Mouse (Mus musculus): ENCODE data around the gene Ints4. TPM values are rescaled to one million over a fixed set of nuclear protein-coding genes. Genes with fewer than 3 reads are reported as not detected.

Ints4 gene
- 42.1 TPM for polyA plus RNA-seq (2014; fragmentation: Illumina TruSeq; extraction: RNeasy Lipid Tissue Mini Kit (QIAGEN cat#74804); ENCODE audit: low replicate concordance)

DNA sequence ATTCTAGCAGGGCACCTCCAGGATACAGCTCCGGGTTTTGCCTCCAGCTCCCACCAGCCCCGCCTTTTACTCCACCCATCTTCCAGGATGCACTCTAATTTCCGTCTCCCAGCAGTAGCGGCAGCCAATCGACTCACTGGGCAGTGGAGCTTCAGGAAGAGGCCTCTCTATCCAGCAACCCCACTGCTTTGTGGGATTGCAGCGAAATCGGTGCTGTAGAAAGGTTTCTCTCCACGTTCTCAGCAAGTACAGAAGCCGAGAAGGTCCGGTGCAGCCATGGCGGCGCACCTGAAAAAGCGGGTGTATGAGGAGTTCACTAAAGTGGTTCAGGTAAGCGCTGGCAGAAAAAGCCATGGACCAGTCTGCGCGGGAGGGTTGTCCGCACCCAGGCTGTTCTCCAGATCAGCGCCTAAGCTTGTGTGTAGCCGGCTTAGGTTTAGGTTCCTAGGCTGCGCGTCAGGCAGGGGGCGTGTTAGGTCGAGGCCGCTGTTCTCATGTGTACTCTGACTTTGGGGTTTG lies at the start of gene Ints4:
TSS of gene Ints4 (plus strand) at position 136 of the 519 bp plus-strand sequence.

DNA sequence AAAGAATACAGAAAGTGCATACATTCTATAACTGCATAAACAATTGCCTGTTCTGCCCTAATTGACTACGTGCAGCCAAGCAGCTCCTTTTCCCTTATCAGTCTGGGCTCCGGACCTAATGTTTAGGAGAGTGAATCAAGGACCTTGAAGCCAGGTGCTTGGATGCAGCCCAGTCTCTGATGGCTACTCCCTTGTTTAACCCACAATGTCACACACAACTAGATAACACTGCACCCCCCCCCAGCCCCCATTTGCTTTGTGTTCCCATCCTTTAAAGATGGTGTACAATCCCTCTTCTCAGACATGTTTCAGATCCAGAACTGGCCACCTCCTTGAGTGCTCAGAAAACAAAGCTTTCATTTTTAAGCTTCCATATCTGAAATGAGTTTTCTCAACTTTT lies 29.7 kb upstream of the Ints4 start, which contains the start of gene Kctd14:
TSS of gene Kctd14 (plus strand) at position 301 of the 400 bp plus-strand sequence.

DNA sequence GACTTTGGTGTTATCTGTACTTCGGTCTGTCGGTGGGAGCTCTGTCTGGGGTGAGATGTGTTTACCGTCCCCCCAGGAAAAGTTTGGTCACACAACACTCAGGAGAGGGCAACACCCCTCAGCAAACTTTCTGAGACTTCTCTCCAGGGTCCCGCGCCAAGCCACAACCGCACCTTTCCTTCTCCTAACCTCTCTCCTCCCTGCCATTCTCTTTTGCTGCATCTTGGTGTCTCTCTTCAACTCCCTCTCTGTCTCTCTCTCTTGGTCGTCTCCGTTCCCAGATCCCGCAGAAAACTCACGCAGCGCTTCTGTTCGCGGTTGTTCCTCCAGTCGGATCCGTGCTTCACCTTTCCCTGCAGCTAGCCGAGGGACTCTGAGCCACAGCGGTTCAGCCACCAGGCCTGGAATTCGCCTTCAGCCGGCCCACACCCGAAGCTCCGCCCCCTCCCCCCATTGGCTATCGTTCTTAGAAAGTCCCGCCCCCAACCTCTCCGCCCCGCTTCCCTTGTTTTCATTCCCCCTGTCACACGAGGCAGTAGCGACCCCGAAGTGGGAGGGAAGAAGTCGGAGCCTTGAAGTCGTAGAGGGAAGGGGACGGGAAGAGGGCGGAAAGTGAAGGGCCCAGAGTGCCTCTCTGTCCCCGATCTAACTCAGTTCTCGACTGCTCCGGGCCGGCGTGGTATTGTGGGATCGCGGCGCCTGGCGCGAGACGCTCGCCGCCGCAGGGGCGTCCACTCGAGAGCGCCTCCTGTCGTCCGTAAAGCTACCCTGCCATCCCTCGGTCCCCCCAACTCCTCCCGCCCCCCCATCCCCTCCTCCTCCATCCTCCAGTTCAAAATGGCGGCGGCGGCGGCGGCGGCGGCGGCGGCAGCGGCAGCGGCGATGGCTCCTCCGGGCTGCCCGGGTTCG lies 98.6 kb downstream of the Ints4 start, which contains the start of the genes Aamdc and Rsf1:
TSS of gene Aamdc (minus strand) at position 431 of the 909 bp plus-strand sequence.
TSS of gene Rsf1 (plus strand) at position 823 of the 909 bp plus-strand sequence.

Other genes starting within 250 kb of the Ints4 start
- gene Usp35, start 148.9 kb upstream of the Ints4 start, polyA plus RNA-seq (2014; fragmentation: Illumina TruSeq; extraction: RNeasy Lipid Tissue Mini Kit (QIAGEN cat#74804); ENCODE audit: low replicate concordance): 0.63 TPM
- 4.9 TPM for gene Kctd21, start 148.6 kb upstream of the Ints4 start, polyA plus RNA-seq (2014; fragmentation: Illumina TruSeq; extraction: RNeasy Lipid Tissue Mini Kit (QIAGEN cat#74804); ENCODE audit: low replicate concordance)
- gene Alg8, start 109.3 kb upstream of the Ints4 start, polyA plus RNA-seq (2014; fragmentation: Illumina TruSeq; extraction: RNeasy Lipid Tissue Mini Kit (QIAGEN cat#74804); ENCODE audit: low replicate concordance): 15.3 TPM
- gene Ndufc2, start 81.0 kb upstream of the Ints4 start, polyA plus RNA-seq (2014; fragmentation: Illumina TruSeq; extraction: RNeasy Lipid Tissue Mini Kit (QIAGEN cat#74804); ENCODE audit: low replicate concordance): 266 TPM
- 3.5 TPM for gene Thrsp, start 63.2 kb upstream of the Ints4 start, polyA plus RNA-seq (2014; fragmentation: Illumina TruSeq; extraction: RNeasy Lipid Tissue Mini Kit (QIAGEN cat#74804); ENCODE audit: low replicate concordance)
- gene Kctd14, start 29.6 kb upstream of the Ints4 start, polyA plus RNA-seq (2014; fragmentation: Illumina TruSeq; extraction: RNeasy Lipid Tissue Mini Kit (QIAGEN cat#74804); ENCODE audit: low replicate concordance): 31.8 TPM
- gene Aamdc, start 98.5 kb downstream of the Ints4 start, polyA plus RNA-seq (2014; fragmentation: Illumina TruSeq; extraction: RNeasy Lipid Tissue Mini Kit (QIAGEN cat#74804); ENCODE audit: low replicate concordance): 60.2 TPM
- gene Rsf1, start 98.9 kb downstream of the Ints4 start, polyA plus RNA-seq (2014; fragmentation: Illumina TruSeq; extraction: RNeasy Lipid Tissue Mini Kit (QIAGEN cat#74804); ENCODE audit: low replicate concordance): 17.9 TPM
- gene Clns1a, start 215.7 kb downstream of the Ints4 start, polyA plus RNA-seq (2014; fragmentation: Illumina TruSeq; extraction: RNeasy Lipid Tissue Mini Kit (QIAGEN cat#74804); ENCODE audit: low replicate concordance): 58.5 TPM

Measured in small intestine, adult 10 weeks (tissue).